In the genomic region with DNA sequence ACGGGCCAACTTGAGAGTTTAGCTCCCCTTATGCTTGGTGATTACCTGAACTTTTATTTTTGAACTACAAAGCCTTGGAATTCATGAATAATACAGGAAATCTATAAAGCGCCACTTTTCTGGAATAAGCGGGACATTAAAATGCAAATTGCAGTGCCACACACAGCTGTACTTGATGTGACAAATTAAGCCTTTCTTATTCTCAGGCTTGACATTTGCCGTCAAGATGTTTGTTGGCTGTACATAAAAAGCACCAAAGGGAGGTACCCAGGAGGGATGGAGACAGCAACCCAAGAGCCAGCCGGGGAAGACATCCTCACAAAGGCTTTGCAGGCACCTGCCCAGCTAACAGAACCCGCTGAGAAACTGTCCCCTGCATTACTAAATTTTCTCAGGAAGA, we compare ENCODE assay signal across 22 mouse cellular contexts. TPM values are rescaled to one million over a fixed set of nuclear protein-coding genes. Genes with fewer than 3 reads are reported as not detected.
DNase-seq lines count a peak whose midpoint lies in the region; ATAC-seq lines count a peak whose summit lies in the region.
"Had no signal": no experiment of that assay in that cellular context is flagged by ENCODE, and none has a peak within 500 bp of the region (broad histone marks: within the 10 kb centered on the region; RNA-seq: fewer than 3 reads in every experiment).

No protein-coding gene starts in this region.

- no peak for ATAC-seq in forebrain, embryonic 12.5 days (ENCODE audit: low FRiP score)
- ATAC-seq in midbrain, embryonic 13.5 days, result peak; percentile 50
- no peak for ATAC-seq in midbrain, embryonic 16.5 days
- ATAC-seq in neural tube, embryonic 14.5 days (ENCODE audit: low read depth), result peak; percentile 50; the same call in 1 of the 2 replicates
- ATAC-seq: CD4-positive, CD25-positive, alpha-beta regulatory T cell, adult 4 months; inflammation-experienced regulatory T-cells, adult 6 months had no signal

- no peak overlapping the region for H3K4me3 ChIP-seq in forebrain, embryonic 12.5 days (replicated peaks)
- H3K4me3 ChIP-seq in forebrain, embryonic 10.5 days, result no peak overlapping the region
- no peak overlapping the region for H3K4me3 ChIP-seq in midbrain, embryonic 13.5 days (replicated peaks)
- no peak overlapping the region for H3K4me3 ChIP-seq in midbrain, embryonic 16.5 days (ENCODE audit: low read depth, low read length)
- H3K4me3 ChIP-seq in neural tube, embryonic 14.5 days (ENCODE audit: low read depth, low read length), result no peak overlapping the region
- H3K4me3 ChIP-seq: embryonic facial prominence, embryonic 12.5 days; heart, embryonic 12.5 days; hindbrain, embryonic 10.5 days had no signal

- H3K27me3 ChIP-seq in forebrain, embryonic 12.5 days, result no peaks in the 10 kb centered on the region
- H3K27me3 ChIP-seq in forebrain, embryonic 10.5 days (ENCODE audit: poor library complexity, severe bottlenecking), result no peaks in the 10 kb centered on the region
- no peaks in the 10 kb centered on the region for H3K27me3 ChIP-seq in midbrain, embryonic 13.5 days
- no peaks in the 10 kb centered on the region for H3K27me3 ChIP-seq in midbrain, embryonic 16.5 days (ENCODE audit: control insufficient read depth, insufficient read depth, low read depth, low read length)
- no peaks in the 10 kb centered on the region for H3K27me3 ChIP-seq in neural tube, embryonic 14.5 days (ENCODE audit: control insufficient read depth, insufficient read depth, low read length)
- H3K27me3 ChIP-seq: embryonic facial prominence, embryonic 12.5 days; heart, embryonic 12.5 days had no signal

- H3K4me1 ChIP-seq in forebrain, embryonic 12.5 days, result peaks cover 9% of the 10 kb centered on the region
- H3K4me1 ChIP-seq in forebrain, embryonic 10.5 days, result peaks cover 4% of the 10 kb centered on the region; the same call in 1 of the 2 replicates
- peaks cover 13% of the 10 kb centered on the region for H3K4me1 ChIP-seq in midbrain, embryonic 13.5 days (replicated peaks)
- H3K4me1 ChIP-seq in midbrain, embryonic 16.5 days (ENCODE audit: control insufficient read depth, insufficient read depth, low read length), result 0 out of 2 replicates have a peak, but pooled peaks cover 2% of the 10 kb centered on the region
- 0 out of 2 replicates have a peak, but pooled peaks cover 10% of the 10 kb centered on the region for H3K4me1 ChIP-seq in neural tube, embryonic 14.5 days (ENCODE audit: control insufficient read depth, insufficient read depth, low read length)
- H3K4me1 ChIP-seq: heart, embryonic 12.5 days had no signal

- peak overlapping the region; percentile 42; the same call in 1 of the 2 replicates for H3K27ac ChIP-seq in forebrain, embryonic 12.5 days
- no peak overlapping the region for H3K27ac ChIP-seq in forebrain, embryonic 10.5 days
- no peak overlapping the region for H3K27ac ChIP-seq in midbrain, embryonic 13.5 days
- no peak overlapping the region for H3K27ac ChIP-seq in midbrain, embryonic 16.5 days (ENCODE audit: low read length)
- H3K27ac ChIP-seq in neural tube, embryonic 14.5 days (ENCODE audit: low read depth, low read length), result no peak overlapping the region; the same call in 1 of the 2 replicates
- H3K27ac ChIP-seq: embryonic facial prominence, embryonic 12.5 days; hindbrain, embryonic 10.5 days had no signal

- intact Hi-C loops in gastrocnemius, postnatal 14 days (cut with DNase I; ENCODE audit: low total_unique reads), result no loop called here

- H3K4me2 ChIP-seq in forebrain, embryonic 12.5 days, result no peak overlapping the region
- H3K4me2 ChIP-seq in midbrain, embryonic 13.5 days (replicated peaks), result no peak overlapping the region
- H3K4me2 ChIP-seq in midbrain, embryonic 16.5 days (ENCODE audit: low read length), result no peak overlapping the region
- H3K4me2 ChIP-seq in neural tube, embryonic 14.5 days (ENCODE audit: low read depth, low read length), result no peak overlapping the region
- H3K4me2 ChIP-seq: embryonic facial prominence, embryonic 12.5 days; heart, embryonic 12.5 days had no signal

- no peak overlapping the region for H3K9ac ChIP-seq in forebrain, embryonic 12.5 days
- H3K9ac ChIP-seq in midbrain, embryonic 13.5 days (replicated peaks), result no peak overlapping the region
- no peak overlapping the region for H3K9ac ChIP-seq in midbrain, embryonic 16.5 days (ENCODE audit: low read depth, low read length)
- no peak overlapping the region for H3K9ac ChIP-seq in neural tube, embryonic 14.5 days (replicated peaks; ENCODE audit: low read depth, low read length)
- H3K9ac ChIP-seq: embryonic facial prominence, embryonic 12.5 days; heart, embryonic 12.5 days had no signal

- H3K36me3 ChIP-seq in forebrain, embryonic 12.5 days (replicated peaks), result no peaks in the 10 kb centered on the region
- H3K36me3 ChIP-seq in forebrain, embryonic 10.5 days (replicated peaks), result no peaks in the 10 kb centered on the region
- H3K36me3 ChIP-seq in midbrain, embryonic 13.5 days, result no peaks in the 10 kb centered on the region
- H3K36me3 ChIP-seq in midbrain, embryonic 16.5 days (ENCODE audit: control insufficient read depth, insufficient read depth, low read length), result no peaks in the 10 kb centered on the region
- H3K36me3 ChIP-seq in neural tube, embryonic 14.5 days (ENCODE audit: control insufficient read depth, insufficient read depth, low read length), result no peaks in the 10 kb centered on the region
- H3K36me3 ChIP-seq: embryonic facial prominence, embryonic 12.5 days; G1E; heart, embryonic 12.5 days; hindbrain, embryonic 10.5 days had no signal

- H3K9me3 ChIP-seq in forebrain, embryonic 12.5 days, result no peaks in the 10 kb centered on the region
- H3K9me3 ChIP-seq in forebrain, embryonic 10.5 days, result no peaks in the 10 kb centered on the region
- no peaks in the 10 kb centered on the region for H3K9me3 ChIP-seq in midbrain, embryonic 13.5 days
- no peaks in the 10 kb centered on the region for H3K9me3 ChIP-seq in midbrain, embryonic 16.5 days (replicated peaks; ENCODE audit: control insufficient read depth, low read length, poor library complexity, severe bottlenecking)
- no peaks in the 10 kb centered on the region for H3K9me3 ChIP-seq in neural tube, embryonic 14.5 days (ENCODE audit: control insufficient read depth, low read length)
- H3K9me3 ChIP-seq: embryonic facial prominence, embryonic 12.5 days; G1E; hindbrain, embryonic 10.5 days had no signal

- no peak for DNase-seq in forebrain, embryonic 10.5 days (ENCODE audit: extremely low spot score, low spot score)
- DNase-seq in neural tube, embryonic 10.5 days (ENCODE audit: extremely low spot score, low spot score), result no peak
- DNase-seq in telencephalon, adult 2 months (ENCODE audit: low read depth, low spot score), result peak; percentile 4
- DNase-seq in gastrocnemius, postnatal 14 days, result no peak
- DNase-seq: adrenal gland, adult 8-10 months; adrenal gland, postnatal 36 days; B cell, adult 2 months; cerebellum, adult 11-12 months; cerebellum, adult 9-10 months; cerebellum, postnatal 25 days; gastrocnemius, postnatal 25 days had no signal

- WGBS in forebrain, embryonic 12.5 days, result 52% methylated on average over 6 of the region's 6 CpGs
- 84% methylated on average over 6 of the region's 6 CpGs for WGBS in forebrain, embryonic 10.5 days
- 37% methylated on average over 6 of the region's 6 CpGs for whole genome bisulfite sequencing in midbrain, embryonic 13.5 days
- 36% methylated on average over 6 of the region's 6 CpGs for WGBS in midbrain, embryonic 16.5 days
- 46% methylated on average over 6 of the region's 6 CpGs for WGBS in neural tube, embryonic 14.5 days

RNA-seq across cellular contexts. Expression of a gene that starts 56.4 kb away (rescaled TPM):
- polyA plus RNA-seq in forebrain, embryonic 12.5 days (2016; fragmentation: Nextera tagmentation; extraction: Ambion mirVana), result 0.60 and 0.82 TPM in 2 replicates
- polyA plus RNA-seq in forebrain, embryonic 10.5 days (2016; fragmentation: Nextera tagmentation; extraction: Ambion mirVana), result 0.06 TPM in 1 of 2 replicates, not detected in the other
- polyA plus RNA-seq in midbrain, embryonic 13.5 days (2015; fragmentation: Nextera tagmentation; extraction: Ambion mirVana), result 2.5 and 3.1 TPM in 2 replicates
- 10.2 and 11.7 TPM in 2 replicates for polyA plus RNA-seq in midbrain, embryonic 16.5 days (2015; fragmentation: Nextera tagmentation; extraction: Ambion mirVana)
- 15.7 and 25.6 TPM in 2 replicates for polyA plus RNA-seq in neural tube, embryonic 14.5 days (2014; fragmentation: Nextera tagmentation; extraction: Ambion mirVana)
- total RNA-seq in gastrocnemius, postnatal 14 days (2021), result 1 to 10 TPM; 1.4 to 2.0 TPM
- total RNA-seq: granulocyte monocyte progenitor cell, adult 5-6 weeks had no signal
- polyA plus RNA-seq: CD4-positive, CD25-positive, alpha-beta regulatory T cell, adult 4 months; G1E; inflammation-experienced regulatory T-cells, adult 6 months had no signal

Comparison
In these comparisons a context has a peak if more than half of its experiments do, and no peak if none do; other contexts are left out.
1. ATAC-seq: peak in midbrain, embryonic 13.5 days (single experiment) and neural tube, embryonic 14.5 days (single experiment); none in forebrain, embryonic 12.5 days (single experiment) and midbrain, embryonic 16.5 days (single experiment).